Mouse (Mus musculus): ENCODE results near the gene Scgb1b19. TPM values are rescaled to one million over a fixed set of nuclear protein-coding genes. Genes with fewer than 3 reads are reported as not detected.
"Not testable (repeated sequence)": the region's sequence is repeated elsewhere in the genome, so short reads cannot be mapped to it uniquely, and the experiment has no call there.

Scgb1b19 gene
- polyA plus RNA-seq (2012; ENCODE audit: insufficient read depth, insufficient read length, missing spikeins) = not detected in 2 replicates

DNA sequence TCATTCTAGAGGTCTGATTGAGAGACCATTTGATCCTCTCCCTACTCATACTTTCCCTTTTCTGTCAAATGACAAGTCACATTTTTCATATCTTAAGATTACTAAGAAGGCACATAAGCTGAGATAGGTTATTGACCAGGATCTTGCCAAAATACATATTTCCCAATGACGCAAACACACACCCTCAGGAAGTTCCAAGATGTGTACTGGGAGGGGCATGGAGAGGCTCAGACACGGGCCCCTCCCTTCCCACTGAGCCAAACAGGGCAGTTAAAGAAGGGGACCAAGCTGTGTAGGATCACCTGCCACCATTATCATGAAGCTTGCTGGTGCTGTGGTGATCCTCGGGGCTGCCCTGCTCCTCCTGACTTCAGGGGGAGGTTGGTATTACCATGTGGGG is at the start of gene Scgb1b19:
Gene Scgb1b19, plus strand, starts transcription at position 301 of the 400 bp plus-strand sequence.
- not testable (repeated sequence) for H3K27ac ChIP-seq (replicated peaks; ENCODE audit: low read depth, low read length); H3K4me1 ChIP-seq (ENCODE audit: control insufficient read depth, insufficient read depth, insufficient read length, low read length); H3K4me3 ChIP-seq (ENCODE audit: insufficient read depth, low read depth, low read length)

DNA sequence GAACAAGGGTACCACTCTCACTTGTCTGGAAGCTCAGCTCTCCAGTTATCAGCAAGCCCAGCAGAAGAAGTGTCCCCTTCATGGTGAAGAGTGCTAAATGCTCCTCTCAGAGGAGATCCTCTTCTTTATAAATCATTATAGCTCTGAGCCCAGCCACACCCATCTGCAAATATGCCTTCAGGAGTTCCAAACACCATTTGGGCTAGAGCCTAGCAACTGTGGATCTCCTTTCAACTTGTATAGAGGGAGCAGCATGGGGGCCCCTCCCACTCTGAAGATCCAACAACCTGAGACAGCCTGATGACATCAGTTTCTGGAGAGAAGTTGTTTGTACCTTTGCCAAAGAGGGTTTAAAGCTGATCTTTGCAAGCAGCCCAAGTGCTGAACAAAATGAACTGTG is 6.9 kb upstream of the Scgb1b19 start, which contains the start of gene Scgb2b19:
Gene Scgb2b19, minus strand, starts transcription at position 101 of the 400 bp plus-strand sequence.
- H3K27ac ChIP-seq (replicated peaks; ENCODE audit: low read depth, low read length); H3K4me3 ChIP-seq (ENCODE audit: insufficient read depth, low read depth, low read length); H3K4me1 ChIP-seq (ENCODE audit: control insufficient read depth, insufficient read depth, insufficient read length, low read length): not testable (repeated sequence)

Other genes with a start within 250 kb of the Scgb1b19 start
- gene Scgb2b17, start 230.7 kb upstream of the Scgb1b19 start, polyA plus RNA-seq (2012; ENCODE audit: insufficient read depth, insufficient read length, missing spikeins) = not detected in 2 replicates
- not detected in 2 replicates for gene Scgb1b17, start 223.8 kb upstream of the Scgb1b19 start, polyA plus RNA-seq (2012; ENCODE audit: insufficient read depth, insufficient read length, missing spikeins)
- not detected in 2 replicates for gene Scgb2b18, start 113.4 kb upstream of the Scgb1b19 start, polyA plus RNA-seq (2012; ENCODE audit: insufficient read depth, insufficient read length, missing spikeins)
- not detected in 2 replicates for gene Scgb1b18, start 101.7 kb upstream of the Scgb1b19 start, polyA plus RNA-seq (2012; ENCODE audit: insufficient read depth, insufficient read length, missing spikeins)
- gene Scgb2b19, start 7.0 kb upstream of the Scgb1b19 start, polyA plus RNA-seq (2012; ENCODE audit: insufficient read depth, insufficient read length, missing spikeins) = not detected in 2 replicates
- not detected in 2 replicates for gene Scgb2b20, start 79.0 kb downstream of the Scgb1b19 start, polyA plus RNA-seq (2012; ENCODE audit: insufficient read depth, insufficient read length, missing spikeins)
- not detected in 2 replicates for gene Scgb1b20, start 85.9 kb downstream of the Scgb1b19 start, polyA plus RNA-seq (2012; ENCODE audit: insufficient read depth, insufficient read length, missing spikeins)
- not detected in 2 replicates for gene Scgb2b21, start 233.2 kb downstream of the Scgb1b19 start, polyA plus RNA-seq (2012; ENCODE audit: insufficient read depth, insufficient read length, missing spikeins)

All from brown adipose tissue, adult 24 weeks (tissue).